Mouse (Mus musculus): ENCODE measurements at regions not wholly inside any gene's neighbourhood (a gene's known extent, or its start where the extent isn't known, plus 50 kb on each side); places are given as distances from the start of the nearest gene placed in this dataset.

- TF ChIP-seq EP300 (IDR thresholded peaks at IDR 0.05; ENCODE audit: low read depth) (no peak), CTCF (IDR thresholded peaks at IDR 0.05; ENCODE audit: low read depth) (no peak)
Measured at GRCm38 (mm10) chr5:50343681-50344080, 284.9 kb upstream of the Adgra3 start.
